9 mouse cellular contexts compared by ENCODE assay signal in the genomic region with DNA sequence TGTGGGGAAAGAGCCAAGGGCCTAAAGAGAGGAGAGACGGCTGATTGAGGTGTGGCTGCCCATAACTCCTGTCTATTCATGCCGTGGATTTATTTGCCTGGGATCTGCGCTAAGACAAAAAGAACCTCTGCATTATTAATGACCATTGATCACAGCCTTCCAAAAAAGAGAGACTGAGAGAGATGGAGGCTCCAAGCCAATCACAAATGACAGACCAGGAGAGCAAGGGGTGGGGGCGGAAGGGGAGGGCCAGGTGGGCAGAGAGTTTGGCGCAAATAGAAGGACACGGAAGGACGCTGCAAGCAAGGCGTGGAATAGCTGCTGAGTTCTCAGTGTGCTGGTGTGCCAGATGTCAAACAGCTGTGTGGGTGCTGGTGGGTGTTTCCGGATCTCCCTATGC. TPM values are rescaled to one million over a fixed set of nuclear protein-coding genes. Genes with fewer than 3 reads are reported as not detected.
DNase-seq lines count a peak whose midpoint lies in the region; ATAC-seq and TF ChIP-seq lines count a peak whose summit lies in the region.
"Had no signal": no experiment of that assay in that cellular context is flagged by ENCODE, and none has a peak within 500 bp of the region (broad histone marks: within the 10 kb centered on the region; RNA-seq: fewer than 3 reads in every experiment).

A gene (plus strand): TSS at position 301 of the 400 bp plus-strand sequence.

- peak within 1 kb of the TSS; percentile 32 for H3K4me3 ChIP-seq in cerebellum, adult 2 months (replicated peaks; ENCODE audit: insufficient read depth, low read depth, low read length)
- H3K4me3 ChIP-seq in megakaryocyte, embryonic 14.5 days (replicated peaks): peak within 1 kb of the TSS; percentile 76
- peak within 1 kb of the TSS; percentile 48 for H3K4me3 ChIP-seq in liver, embryonic 12.5 days
- peak within 1 kb of the TSS; percentile 58 for H3K4me3 ChIP-seq in stomach, embryonic 16.5 days (replicated peaks; ENCODE audit: low read length)

- peak within 1 kb of the TSS; percentile 74 for H3K4me2 ChIP-seq in liver, embryonic 12.5 days
- H3K4me2 ChIP-seq in stomach, embryonic 16.5 days (ENCODE audit: low read depth, low read length): peak within 1 kb of the TSS; percentile 98

- WGBS in cerebellum, adult 2 months: 84% methylated on average over 9 of the region's 9 CpGs
- 63% methylated on average over 9 of the region's 9 CpGs for WGBS in liver, embryonic 12.5 days (ENCODE audit: insufficient replicate concordance)
- 56% methylated on average over 9 of the region's 9 CpGs for WGBS in stomach, embryonic 16.5 days

- no peak for TF ChIP-seq CTCF in cerebellum, adult 2 months (IDR thresholded peaks at IDR 0.05; ENCODE audit: borderline replicate concordance, insufficient read depth, low read depth, low read length)

- no peaks in the 10 kb centered on the region for H3K9me3 ChIP-seq in megakaryocyte, embryonic 14.5 days
- no peaks in the 10 kb centered on the region for H3K9me3 ChIP-seq in liver, embryonic 12.5 days (replicated peaks)
- no peaks in the 10 kb centered on the region for H3K9me3 ChIP-seq in stomach, embryonic 16.5 days (replicated peaks; ENCODE audit: control insufficient read depth, low read length)

- no peak within 1 kb of the TSS for H3K9ac ChIP-seq in liver, embryonic 12.5 days
- peak within 1 kb of the TSS; percentile 71 for H3K9ac ChIP-seq in stomach, embryonic 16.5 days (ENCODE audit: low read length)

- peaks cover 7% of the 10 kb centered on the region; the same call in 1 of the 2 replicates for H3K27me3 ChIP-seq in cerebellum, adult 2 months (ENCODE audit: control insufficient read depth, insufficient read depth, low read length)
- peaks cover 94% of the 10 kb centered on the region for H3K27me3 ChIP-seq in megakaryocyte, embryonic 14.5 days (replicated peaks)
- peaks cover 97% of the 10 kb centered on the region for H3K27me3 ChIP-seq in liver, embryonic 12.5 days (replicated peaks)
- peaks cover 26% of the 10 kb centered on the region for H3K27me3 ChIP-seq in stomach, embryonic 16.5 days (ENCODE audit: control insufficient read depth, insufficient read depth, low read length)

- no peaks in the 10 kb centered on the region for H3K36me3 ChIP-seq in megakaryocyte, embryonic 14.5 days (replicated peaks; ENCODE audit: low read length)
- no peaks in the 10 kb centered on the region for H3K36me3 ChIP-seq in liver, embryonic 12.5 days
- H3K36me3 ChIP-seq in stomach, embryonic 16.5 days (ENCODE audit: control insufficient read depth, insufficient read depth, low read length): no peaks in the 10 kb centered on the region

- H3K27ac ChIP-seq in cerebellum, adult 2 months (ENCODE audit: insufficient read depth, low read length): no peak within 1 kb of the TSS
- no peak within 1 kb of the TSS for H3K27ac ChIP-seq in liver, embryonic 12.5 days
- H3K27ac ChIP-seq in stomach, embryonic 16.5 days (ENCODE audit: low read length): no peak within 1 kb of the TSS

- ATAC-seq in cerebellum, adult (ENCODE audit: insufficient number of reproducible peaks, low FRiP score, low TSS enrichment): no peak
- no peak for ATAC-seq in megakaryocyte, adult 5-6 weeks (ENCODE audit: poor library complexity, severe bottlenecking)
- no peak for ATAC-seq in liver, embryonic 12.5 days
- ATAC-seq in stomach, embryonic 16.5 days (ENCODE audit: insufficient read depth, low FRiP score): no peak
- ATAC-seq: activated CD4-positive, CD25-positive, alpha-beta regulatory T cell, adult 4 months had no signal

- no peaks in the 10 kb centered on the region for H3K4me1 ChIP-seq in cerebellum, adult 2 months (ENCODE audit: control insufficient read depth, insufficient read depth, low read length)
- peaks cover 19% of the 10 kb centered on the region for H3K4me1 ChIP-seq in megakaryocyte, embryonic 14.5 days
- H3K4me1 ChIP-seq in liver, embryonic 12.5 days: peaks cover 12% of the 10 kb centered on the region
- H3K4me1 ChIP-seq in stomach, embryonic 16.5 days (ENCODE audit: control insufficient read depth, insufficient read depth, low read length): peaks cover 11% of the 10 kb centered on the region; the same call in 1 of the 2 replicates

- DNase-seq in cerebellum, adult 2 months: no peak
- no peak for DNase-seq in yolk sac, embryonic 10.5 days (ENCODE audit: low spot score)
- no peak for DNase-seq in cerebellum, postnatal 25 days

- no peak for TF ChIP-seq POLR2A in cerebellum, adult 2 months (IDR thresholded peaks at IDR 0.05; ENCODE audit: borderline replicate concordance, insufficient read depth, low read length)

RNA-seq across cellular contexts. Expression of the gene that starts here (rescaled TPM):
- 1.2 and 1.8 TPM in 2 replicates for polyA plus RNA-seq in cerebellum, adult 2 months (2012; rRNA removed)
- polyA plus RNA-seq in megakaryocyte, embryonic 14.5 days (2012; ENCODE audit: insufficient read depth, low replicate concordance): not detected in 2 replicates
- not detected in 2 replicates for total RNA-seq in megakaryocyte, adult 5-6 weeks (2015)
- not detected in 2 replicates for total RNA-seq in megakaryocyte, adult 5-6 weeks (2017)
- not detected in 2 replicates for polyA plus RNA-seq in liver, embryonic 12.5 days (2016; fragmentation: Nextera tagmentation; extraction: Ambion mirVana)
- polyA plus RNA-seq in stomach, embryonic 16.5 days (2015; fragmentation: Nextera tagmentation; extraction: Ambion mirVana): 0.27 and 0.34 TPM in 2 replicates
